Mouse (Mus musculus) kidney, embryonic 16.5 days (tissue): ENCODE measurements around the gene Olfr1250. TPM values are rescaled to one million over a fixed set of nuclear protein-coding genes. Genes with fewer than 3 reads are reported as not detected.
"Not testable (repeated sequence)": the region's sequence is repeated elsewhere in the genome, so short reads cannot be mapped to it uniquely, and the experiment has no call there.

ENCODE experiments used
- ATAC-seq: fragments of 200-750 bp; cut with Nextera tagmentation; 2 replicates; pipeline ENCODE4 v1.8.0; 2017; ENCODE audit warnings: moderate TSS enrichment; ENCODE audit not compliant: low FRiP score, low TSS enrichment
- H3K27ac ChIP-seq: fragments of 300-500 bp; sonication (generic); 2 replicates; pipeline ENCODE4 v1.5.1; 2014; ENCODE audit warnings: low read length
- H3K27me3 ChIP-seq: fragments of 300-500 bp; sonication (generic); 2 replicates; pipeline ENCODE4 v1.6.1; 2014; ENCODE audit warnings: low read length, control low read depth, mixed read lengths; ENCODE audit not compliant: insufficient read depth
- H3K36me3 ChIP-seq: fragments of 300-500 bp; sonication (generic); 2 replicates; pipeline ENCODE4 v1.6.1; 2014; ENCODE audit warnings: low read length, control low read depth, mixed read lengths; ENCODE audit not compliant: insufficient read depth
- H3K4me1 ChIP-seq: fragments of 300-500 bp; sonication (generic); 2 replicates; pipeline ENCODE4 v1.6.1; 2014; ENCODE audit warnings: low read length, control low read depth, mixed read lengths; ENCODE audit not compliant: insufficient read depth
- H3K4me2 ChIP-seq: fragments of 300-500 bp; sonication (generic); replicated peaks from 2 replicates; pipeline ENCODE4 v1.6.1; 2014; ENCODE audit warnings: low read depth, low read length
- H3K4me3 ChIP-seq: fragments of 300-500 bp; sonication (generic); 2 replicates; pipeline ENCODE4 v1.5.1; 2014; ENCODE audit warnings: mild to moderate bottlenecking, low read length
- H3K9ac ChIP-seq: fragments of 300-500 bp; sonication (generic); replicated peaks from 2 replicates; pipeline ENCODE4 v1.6.1; 2014; ENCODE audit warnings: low read length
- H3K9me3 ChIP-seq: fragments of 300-500 bp; sonication (generic); 2 replicates; pipeline ENCODE4 v1.6.1; 2016; ENCODE audit warnings: low read length, control low read depth
- WGBS: fragments of 180-500 bp; shearing (Covaris S2); extraction: QIAGEN DNeasy Blood & Tissue Kit; methylation state at CpG from one replicate; pipeline ENCODE4 v1.1.7; 2014; 5-methylcytosine and 5-hydroxymethylcytosine counted together
- polyA plus RNA-seq: library from polyadenylated mRNA; unstranded; fragments of >200 nt; fragmentation: Nextera tagmentation; extraction: Ambion mirVana; gene quantifications from 2 replicates; pipeline ENCODE4 v1.2.1, GENCODE M21; 2015

The Olfr1250 gene
- not detected in 2 replicates for polyA plus RNA-seq

DNA sequence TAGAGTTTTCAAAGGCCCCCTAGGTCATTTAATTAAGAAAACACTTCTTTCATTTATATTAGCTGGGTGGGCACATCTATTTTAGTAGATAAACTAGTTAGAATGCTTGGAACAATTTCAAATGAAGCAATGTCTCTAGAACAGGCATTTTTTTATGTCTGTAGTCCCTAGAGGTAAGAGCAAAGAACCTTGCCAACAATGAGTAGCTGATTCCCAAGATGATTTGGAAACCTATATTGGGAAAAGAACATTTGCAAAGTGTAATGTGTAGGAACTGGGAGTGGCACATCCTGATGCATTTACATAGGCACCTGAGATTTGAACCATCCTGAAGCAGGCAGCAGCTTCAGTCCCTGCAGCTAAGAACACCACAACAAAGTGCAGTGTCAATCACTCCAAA, at the start of gene Olfr1250:
Gene Olfr1250, minus strand, starts transcription at position 101 of the 400 bp plus-strand sequence.
- Histone ChIP-seq H3K27me3 (no peaks in the 10 kb centered on the region), H3K4me2 (no peak within 1 kb of the TSS), H3K4me1 (no peaks in the 10 kb centered on the region), H3K4me3 (no peak within 1 kb of the TSS), H3K27ac (no peak within 1 kb of the TSS), H3K9me3 (no peaks in the 10 kb centered on the region), H3K36me3 (no peaks in the 10 kb centered on the region), H3K9ac (no peak within 1 kb of the TSS)
- ATAC-seq: no peak

DNA sequence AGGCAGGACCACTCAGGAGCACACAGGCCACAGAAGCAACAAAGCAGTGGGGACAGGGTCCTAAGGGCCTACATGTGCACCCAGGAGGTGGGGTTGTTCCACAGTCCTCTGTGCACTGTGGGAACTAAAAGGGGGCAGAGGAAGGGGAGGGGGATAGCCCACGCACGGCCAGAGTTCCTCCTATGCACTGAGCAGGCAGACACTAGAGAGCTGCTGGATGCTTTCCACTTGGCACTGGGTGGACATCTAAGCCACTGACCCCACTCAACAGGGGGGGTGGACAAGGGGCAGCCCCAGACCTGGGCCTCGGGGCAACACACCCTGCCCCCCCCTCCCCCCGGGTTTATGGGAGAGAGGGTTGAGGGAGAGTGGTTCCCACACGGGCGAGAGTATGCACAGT, 30.7 kb upstream of the Olfr1250 start:
- no peaks in the 10 kb centered on the region for H3K36me3 ChIP-seq
- H3K4me2 ChIP-seq: no peak overlapping the region
- no peak for ATAC-seq

DNA sequence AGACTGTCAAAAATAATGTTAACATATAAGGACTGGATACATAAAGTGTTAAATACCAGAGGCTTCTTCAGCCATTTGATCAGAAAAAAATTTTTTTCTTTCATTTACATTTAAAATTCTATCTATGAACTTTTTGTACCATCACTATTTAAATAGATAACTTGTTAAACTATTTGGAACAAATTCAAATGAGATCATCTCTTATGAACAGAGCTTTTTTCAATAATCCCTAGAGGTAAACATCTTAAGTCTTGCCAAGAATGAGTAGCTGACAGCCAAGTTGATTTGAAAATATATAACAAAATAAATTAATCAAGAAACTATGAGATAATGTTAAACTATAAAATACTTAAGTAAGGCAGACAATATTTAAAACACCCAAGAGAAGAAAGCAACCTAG, 10.6 kb upstream of the Olfr1250 start, which contains the start of gene Olfr1251:
Gene Olfr1251, minus strand, starts transcription at position 101 of the 400 bp plus-strand sequence.
- Histone ChIP-seq H3K4me3 (no peak within 1 kb of the TSS), H3K27me3 (no peaks in the 10 kb centered on the region), H3K4me1 (no peaks in the 10 kb centered on the region), H3K9me3 (no peaks in the 10 kb centered on the region), H3K36me3 (no peaks in the 10 kb centered on the region), H3K4me2 (no peak within 1 kb of the TSS), H3K27ac (no peak within 1 kb of the TSS), H3K9ac (no peak within 1 kb of the TSS)
- ATAC-seq: no peak

More for the DNA sequence above, 30.7 kb upstream of the Olfr1250 start:
- H3K9me3 ChIP-seq: no peaks in the 10 kb centered on the region
- H3K9ac ChIP-seq: no peak overlapping the region
- H3K4me3 ChIP-seq: no peak overlapping the region
- no peak overlapping the region for H3K27ac ChIP-seq
- no peaks in the 10 kb centered on the region for H3K27me3 ChIP-seq
- 86% methylated on average over 6 of the region's 6 CpGs for WGBS
- no peaks in the 10 kb centered on the region for H3K4me1 ChIP-seq

DNA sequence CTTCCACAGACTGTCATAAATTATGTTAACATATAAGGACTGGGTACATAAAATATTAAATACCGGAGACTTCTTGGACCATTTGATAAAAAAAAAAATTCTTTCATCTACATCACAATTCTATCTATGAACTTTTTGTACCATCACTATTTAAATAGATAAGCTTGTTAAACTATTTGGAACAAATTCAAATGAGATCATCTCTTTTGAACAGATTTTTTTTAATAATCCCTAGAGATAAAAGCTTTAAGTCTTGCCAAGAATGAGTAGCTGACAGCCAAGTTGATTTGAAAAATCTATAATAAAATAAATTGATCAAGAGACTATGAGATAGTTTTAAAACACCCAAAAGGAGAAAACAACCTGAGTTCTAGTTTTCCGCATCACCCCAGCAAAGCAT, 26.4 kb downstream of the Olfr1250 start, which contains the start of gene Olfr1249:
Gene Olfr1249, minus strand, starts transcription at position 101 of the 400 bp plus-strand sequence.
- ATAC-seq: no peak
- 86% methylated on average over 2 of the region's 2 CpGs for WGBS

DNA sequence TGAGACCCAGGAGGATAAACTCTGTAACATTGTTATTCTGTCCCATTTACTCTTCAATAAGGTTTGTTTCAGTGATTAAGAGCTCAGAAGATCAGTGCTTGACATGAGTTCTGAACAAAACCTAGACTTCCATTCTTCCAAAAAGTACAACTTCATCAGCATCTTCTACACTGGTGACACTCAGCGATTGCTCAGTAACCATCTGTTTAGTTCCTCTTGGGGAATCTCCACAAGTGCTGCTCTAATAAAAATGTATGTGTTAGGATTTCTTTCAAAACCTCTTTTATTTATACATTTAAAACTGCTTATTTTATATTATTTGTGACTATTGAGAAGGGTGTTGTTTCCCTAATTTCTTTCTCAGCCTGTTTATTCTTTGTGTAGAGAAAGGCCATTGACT, 43.1 kb downstream of the Olfr1250 start, which contains the start of gene Olfr1248:
Gene Olfr1248, minus strand, starts transcription at position 101 of the 400 bp plus-strand sequence.
- not testable (repeated sequence) for H3K9me3 ChIP-seq, H3K36me3 ChIP-seq, H3K27ac ChIP-seq, H3K4me2 ChIP-seq, H3K4me1 ChIP-seq, H3K9ac ChIP-seq, ATAC-seq, H3K27me3 ChIP-seq, H3K4me3 ChIP-seq
- WGBS: 90% methylated on average over 1 of the region's 1 CpGs

More for the DNA sequence above, 26.4 kb downstream of the Olfr1250 start, which contains the start of gene Olfr1249:
- Histone ChIP-seq H3K4me1 (no peaks in the 10 kb centered on the region), H3K4me3 (no peak within 1 kb of the TSS), H3K9me3 (no peaks in the 10 kb centered on the region), H3K9ac (no peak within 1 kb of the TSS), H3K4me2 (no peak within 1 kb of the TSS), H3K27ac (no peak within 1 kb of the TSS), H3K27me3 (no peaks in the 10 kb centered on the region), H3K36me3 (no peaks in the 10 kb centered on the region)

DNA sequence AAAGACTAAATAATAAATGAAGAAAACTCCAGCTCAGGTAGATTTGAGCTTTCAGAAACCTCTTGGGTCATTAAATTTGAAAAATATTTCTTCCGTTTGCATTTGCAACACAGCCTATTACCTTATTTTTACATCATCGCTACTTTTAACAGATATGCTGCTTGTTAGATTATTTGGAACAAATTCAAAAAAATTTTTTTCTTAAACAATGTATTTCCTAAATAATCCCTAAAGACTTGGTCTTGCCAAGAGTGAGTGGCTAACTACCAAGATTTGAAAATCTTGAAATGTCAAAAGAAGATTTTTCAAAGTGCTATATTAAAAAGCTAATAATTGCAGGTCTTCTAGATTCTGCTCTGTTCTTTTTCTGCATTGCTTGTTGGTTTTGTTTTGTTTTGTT, 47.2 kb downstream of the Olfr1250 start, which contains the start of gene Olfr1247:
Gene Olfr1247, minus strand, starts transcription at position 101 of the 400 bp plus-strand sequence.
- no peaks in the 10 kb centered on the region for H3K36me3 ChIP-seq
- no peak within 1 kb of the TSS for H3K9ac ChIP-seq
- H3K27ac ChIP-seq: no peak within 1 kb of the TSS
- no peak within 1 kb of the TSS for H3K4me3 ChIP-seq
- no peaks in the 10 kb centered on the region for H3K9me3 ChIP-seq
- H3K4me2 ChIP-seq: no peak within 1 kb of the TSS
- no peak for ATAC-seq
- H3K27me3 ChIP-seq: no peaks in the 10 kb centered on the region
- WGBS: 87% methylated on average over 2 of the region's 2 CpGs
- H3K4me1 ChIP-seq: no peaks in the 10 kb centered on the region

Other genes starting within 250 kb of the Olfr1250 start
- not detected in 2 replicates for gene Olfr1239, start 241.1 kb downstream of the Olfr1250 start, polyA plus RNA-seq
- not detected in 2 replicates for gene Olfr1240, start 218.5 kb downstream of the Olfr1250 start, polyA plus RNA-seq
- gene Olfr1241, start 174.3 kb downstream of the Olfr1250 start, polyA plus RNA-seq: not detected in 2 replicates
- not detected in 2 replicates for gene Olfr1242, start 163.1 kb downstream of the Olfr1250 start, polyA plus RNA-seq
- not detected in 2 replicates for gene Olfr1243, start 130.0 kb downstream of the Olfr1250 start, polyA plus RNA-seq
- gene Olfr1245, start 83.0 kb downstream of the Olfr1250 start, polyA plus RNA-seq: not detected in 2 replicates
- gene Olfr1246, start 68.3 kb downstream of the Olfr1250 start, polyA plus RNA-seq: not detected in 2 replicates
- not detected in 2 replicates for gene Olfr1247, start 47.3 kb downstream of the Olfr1250 start, polyA plus RNA-seq
- not detected in 2 replicates for gene Olfr1248, start 43.2 kb downstream of the Olfr1250 start, polyA plus RNA-seq
- gene Olfr1249, start 26.5 kb downstream of the Olfr1250 start, polyA plus RNA-seq: not detected in 2 replicates
- gene Olfr1251, start 10.5 kb upstream of the Olfr1250 start, polyA plus RNA-seq: not detected in 2 replicates
- not detected in 2 replicates for gene Olfr1252, start 63.5 kb upstream of the Olfr1250 start, polyA plus RNA-seq
- gene Olfr1253, start 95.6 kb upstream of the Olfr1250 start, polyA plus RNA-seq: not detected in 2 replicates
- not detected in 2 replicates for gene Olfr1254, start 132.2 kb upstream of the Olfr1250 start, polyA plus RNA-seq
- not detected in 2 replicates for gene Olfr1255, start 150.6 kb upstream of the Olfr1250 start, polyA plus RNA-seq
- not detected in 2 replicates for gene Olfr1256, start 180.1 kb upstream of the Olfr1250 start, polyA plus RNA-seq
- not detected in 2 replicates for gene Olfr48, start 186.7 kb upstream of the Olfr1250 start, polyA plus RNA-seq
- not detected in 2 replicates for gene Olfr1257, start 217.0 kb upstream of the Olfr1250 start, polyA plus RNA-seq